Mouse (Mus musculus) lung, postnatal 36 days (tissue): ENCODE data around the gene Hsbp1.
"Not testable (repeated sequence)": the region's sequence is repeated elsewhere in the genome, so short reads cannot be mapped to it uniquely, and the experiment has no call there.

Experiments used
- DNase-seq: peaks from one replicate; pipeline ENCODE4 v3.0.0; 2022; ENCODE audit warnings: mixed read lengths

Gene Hsbp1

DNA sequence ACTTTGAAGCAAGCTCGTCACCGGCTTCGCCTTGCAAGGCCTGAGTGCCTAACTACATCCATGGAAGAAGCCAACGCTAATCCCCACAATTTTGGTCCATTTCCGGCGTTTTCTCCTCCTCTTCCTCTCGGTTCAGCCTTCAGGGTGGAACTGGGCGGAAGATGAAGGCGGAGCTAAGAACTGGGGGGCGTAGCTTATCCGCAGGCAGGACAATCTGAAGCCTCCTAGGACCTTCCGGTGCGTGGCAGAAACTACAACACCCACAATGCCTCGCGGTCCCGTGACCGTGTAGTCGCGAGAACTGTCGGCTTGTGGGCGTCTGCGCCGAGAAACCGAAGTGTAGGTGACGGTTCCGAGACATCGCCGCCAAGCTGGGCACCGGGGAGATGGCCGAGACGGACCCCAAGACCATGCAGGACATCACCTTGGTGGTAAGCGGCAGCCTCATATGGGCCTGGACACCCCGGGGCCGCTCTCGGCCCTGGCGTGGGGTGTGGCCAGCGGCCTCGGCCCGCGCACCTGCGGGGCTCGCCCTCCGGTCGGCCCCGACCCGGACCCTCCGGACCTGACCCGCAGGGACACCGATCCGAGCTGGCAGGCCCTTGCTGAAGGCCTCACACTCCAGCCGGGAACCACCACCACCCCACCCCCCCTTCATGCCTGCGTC lies at the start of gene Hsbp1:
Hsbp1 (plus strand) TSS at position 299 of the 667 bp plus-strand sequence.
- peak; percentile 99 for DNase-seq

DNA sequence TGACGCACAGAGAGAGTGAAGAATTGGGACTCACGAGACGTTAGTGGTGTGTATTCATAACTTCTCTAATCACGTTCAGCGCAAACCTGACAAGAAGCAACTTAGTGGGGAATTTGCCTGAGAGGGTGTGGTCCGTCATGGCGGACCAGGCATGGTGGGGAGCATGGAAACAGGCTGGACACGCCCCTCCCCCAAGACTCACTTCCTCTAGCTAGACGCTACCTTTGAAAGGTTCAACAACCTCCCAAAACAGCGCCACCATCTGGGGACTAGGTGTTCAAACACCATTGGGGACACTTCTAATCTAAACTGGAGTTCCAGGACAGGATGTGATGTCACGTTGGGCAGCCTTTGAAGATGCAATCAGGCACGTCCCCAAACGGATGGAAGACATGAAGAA lies 48.8 kb upstream of the Hsbp1 start:
- DNase-seq, result no peak

DNA sequence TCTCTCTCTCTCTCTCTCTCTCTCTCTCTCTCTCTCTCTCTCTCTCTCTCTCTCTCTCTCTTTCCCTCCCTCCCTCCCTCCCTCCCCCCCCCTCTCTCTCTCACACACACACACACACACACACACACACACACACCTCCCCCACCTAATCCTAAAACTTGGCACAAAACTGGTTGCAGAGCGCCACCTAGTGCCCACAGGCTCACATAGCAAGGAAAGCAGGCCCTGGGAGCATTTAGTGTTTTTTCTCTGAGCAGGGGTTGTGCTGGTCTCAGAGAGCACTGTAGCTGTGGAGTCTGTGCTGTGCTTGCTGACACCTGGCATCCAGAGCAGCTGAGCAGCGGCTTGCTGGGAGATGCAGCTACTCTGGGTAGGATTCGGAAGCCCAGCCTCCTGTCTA lies 46.5 kb upstream of the Hsbp1 start:
- peak; percentile 48 for DNase-seq

DNA sequence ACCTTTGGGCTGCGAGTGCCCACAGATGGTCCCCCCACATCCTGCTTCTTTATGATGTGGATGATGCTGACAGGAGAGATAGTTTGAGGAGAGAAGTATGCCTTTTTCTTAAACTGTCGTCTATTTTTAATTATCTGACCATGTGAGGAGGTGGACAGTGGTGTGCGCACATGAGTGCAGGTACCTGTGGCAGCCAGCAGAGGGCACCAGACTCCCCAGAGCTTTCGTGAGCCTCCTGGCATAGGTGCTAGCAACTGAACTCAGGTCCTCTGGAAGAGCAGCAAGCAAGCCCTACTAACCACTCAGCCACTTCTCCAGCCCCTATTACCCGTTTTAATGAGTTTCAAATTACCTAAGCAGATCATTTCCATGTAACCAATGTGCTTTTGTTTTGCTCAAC lies 44.0 kb upstream of the Hsbp1 start:
- no peak for DNase-seq

DNA sequence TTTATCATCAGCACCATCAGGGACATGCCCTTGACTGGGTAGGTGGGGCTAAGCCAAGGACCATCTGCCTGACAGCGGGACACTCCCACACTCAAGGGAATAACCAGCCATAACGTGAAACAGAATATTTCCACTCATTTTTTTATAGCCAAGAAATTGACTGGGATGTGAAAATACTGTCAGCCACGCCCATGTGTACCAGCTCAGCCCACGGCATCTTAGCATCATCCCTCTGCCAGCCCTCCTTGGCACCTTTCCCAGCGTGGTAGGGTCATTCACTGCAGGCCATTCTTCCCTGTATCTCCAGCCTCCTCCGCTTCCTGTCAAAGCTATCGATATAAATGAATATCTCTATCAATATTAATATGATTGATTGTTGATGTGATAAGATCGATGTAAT lies 40.1 kb upstream of the Hsbp1 start:
- DNase-seq, result no peak

DNA sequence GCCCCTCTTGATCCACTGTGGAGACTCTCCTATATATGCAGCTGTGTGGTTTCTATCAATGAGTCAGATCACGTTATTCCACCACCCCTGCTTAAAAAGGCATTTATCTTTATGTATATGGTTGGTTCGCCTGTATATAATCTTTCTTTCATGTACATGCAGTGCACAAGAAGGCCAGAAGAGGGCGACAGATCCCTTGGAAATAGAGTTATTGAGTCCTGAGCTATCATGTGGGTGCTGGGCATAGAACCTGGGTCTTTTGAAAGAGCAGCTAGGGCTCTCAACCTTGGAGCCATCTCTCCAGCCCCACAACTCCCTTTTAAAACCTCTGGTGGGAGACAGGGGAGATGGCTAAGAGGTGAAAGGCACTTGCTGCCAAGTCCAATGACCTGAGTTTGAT lies 32.9 kb upstream of the Hsbp1 start:
- peak; percentile 61 for DNase-seq

DNA sequence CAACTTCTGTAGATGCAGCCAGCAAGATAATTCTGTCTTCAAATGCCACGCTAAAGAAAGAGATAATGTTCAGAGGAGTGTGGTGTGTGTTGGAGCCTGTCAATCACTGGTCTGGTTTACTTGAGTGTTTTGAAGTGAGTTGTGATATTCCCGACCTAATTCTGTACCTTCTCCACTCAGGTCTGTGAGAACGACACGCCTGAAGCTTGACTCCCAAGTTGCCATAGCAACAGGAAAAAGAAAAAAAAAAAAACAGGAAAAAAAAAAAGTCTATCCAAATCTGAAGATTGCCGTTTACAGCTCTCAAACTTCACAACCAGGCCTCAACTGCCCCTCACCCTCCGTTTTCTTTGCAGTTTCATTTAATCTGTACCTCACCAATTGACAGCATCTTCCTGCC lies 21.1 kb upstream of the Hsbp1 start:
- DNase-seq, result no peak

DNA sequence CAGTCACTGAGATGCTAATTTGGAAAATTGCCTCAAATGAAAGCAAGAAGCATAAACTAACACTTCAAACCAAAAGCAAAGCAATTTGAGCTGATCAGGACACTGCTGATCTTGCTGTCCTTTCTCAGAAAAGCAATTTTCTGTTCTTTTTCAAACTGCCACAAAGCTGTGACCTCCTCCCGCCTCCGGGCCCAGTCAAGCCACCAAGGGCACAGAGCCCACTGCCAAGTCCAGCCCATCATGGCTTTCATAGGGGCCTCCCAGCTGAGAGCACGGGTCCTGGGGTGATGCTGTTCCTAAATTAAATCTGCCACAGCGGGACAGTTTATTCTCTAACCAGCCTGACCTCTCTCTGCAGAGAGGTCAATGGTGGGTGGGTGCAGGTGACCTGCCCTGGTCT lies 4.7 kb upstream of the Hsbp1 start:
- DNase-seq, result no peak

DNA sequence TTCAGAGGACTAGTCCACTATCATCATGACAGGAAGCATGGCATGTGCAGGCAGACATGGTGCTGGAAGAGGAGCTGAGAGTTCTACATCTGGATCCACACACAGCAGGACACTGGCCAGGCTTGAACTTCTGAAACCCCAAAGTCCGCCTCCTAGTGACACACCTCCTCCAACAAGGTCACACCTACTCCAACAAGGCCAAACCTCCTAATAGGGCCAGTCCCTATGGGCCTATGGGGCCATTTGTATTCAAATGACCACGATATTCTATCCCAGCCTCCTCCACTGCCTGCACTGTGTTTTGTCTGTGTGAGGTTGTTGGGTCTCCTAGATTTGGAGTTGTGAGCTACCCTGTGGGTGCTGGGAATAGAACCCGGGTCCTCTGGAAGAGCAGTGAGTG lies 682 bp upstream of the Hsbp1 start:
- DNase-seq, result no peak

DNA sequence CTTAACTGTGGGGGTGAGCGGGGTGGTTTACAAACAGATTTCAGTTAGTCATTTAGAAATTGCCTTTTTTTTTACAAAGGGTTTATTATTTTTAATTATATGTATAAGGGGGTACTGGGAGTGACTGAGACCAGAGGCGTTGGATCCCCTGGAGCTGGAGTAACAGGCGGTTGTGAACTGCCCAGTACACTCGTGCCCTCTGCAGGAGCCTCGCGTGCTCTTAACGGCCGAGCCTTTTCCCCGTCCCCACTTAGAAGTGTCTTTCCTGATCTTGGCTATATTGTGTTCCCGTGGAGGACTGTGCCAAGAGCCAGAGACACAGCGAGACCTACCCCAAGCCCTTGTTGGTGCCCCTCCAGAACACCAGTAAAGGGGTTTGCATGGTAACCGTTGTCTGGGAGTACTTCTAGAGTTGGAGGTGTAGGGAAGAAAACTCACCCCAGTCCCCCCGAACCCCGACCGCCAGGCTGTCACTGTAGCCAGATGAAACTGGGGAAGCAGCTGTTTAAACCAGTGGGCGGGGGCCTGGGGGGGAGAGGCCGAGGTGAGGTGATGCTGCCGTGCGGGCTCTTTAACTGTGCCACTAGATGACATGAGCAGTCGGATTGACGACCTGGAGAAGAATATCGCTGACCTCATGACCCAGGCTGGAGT lies 868 bp downstream of the Hsbp1 start:
- DNase-seq, result no peak

DNA sequence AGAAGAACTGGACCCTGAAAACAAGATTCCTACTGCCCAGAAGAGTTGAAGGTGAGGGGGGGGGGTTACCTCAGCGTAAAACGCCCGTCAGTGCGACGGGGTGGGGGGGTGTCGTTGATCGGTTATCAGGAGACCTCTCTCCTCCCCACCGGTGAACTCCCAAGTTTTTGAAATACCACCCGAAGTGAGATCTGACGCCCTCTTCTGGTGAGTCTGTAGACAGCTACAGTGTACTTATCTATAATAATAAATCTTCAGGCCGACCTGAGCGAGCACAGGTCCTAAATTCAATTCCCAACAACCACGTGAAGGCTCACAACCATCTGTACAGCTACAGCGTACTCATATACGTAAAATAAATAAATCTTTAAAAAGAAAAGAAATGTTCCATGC lies 1.4 kb downstream of the Hsbp1 start:
- no peak for DNase-seq

DNA sequence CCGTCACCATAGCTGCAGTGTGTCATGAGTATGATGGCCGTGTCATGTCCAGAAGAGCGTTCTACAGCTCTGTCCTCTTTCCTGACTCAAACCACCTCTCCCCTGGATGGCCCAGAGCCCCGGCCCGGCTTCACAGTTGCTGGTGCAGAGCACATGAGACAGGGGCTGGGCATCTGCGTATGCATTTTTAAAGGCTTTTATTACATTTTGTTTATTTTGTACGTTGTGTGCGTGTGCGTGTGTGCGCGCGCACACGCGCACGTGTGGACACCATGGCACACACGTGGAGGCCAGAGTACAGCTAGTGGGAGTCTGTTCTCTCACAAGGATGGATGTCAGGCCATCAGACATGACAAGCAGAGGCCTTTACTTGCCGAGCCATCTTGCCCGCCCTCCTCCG lies 7.4 kb downstream of the Hsbp1 start:
- no peak for DNase-seq

DNA sequence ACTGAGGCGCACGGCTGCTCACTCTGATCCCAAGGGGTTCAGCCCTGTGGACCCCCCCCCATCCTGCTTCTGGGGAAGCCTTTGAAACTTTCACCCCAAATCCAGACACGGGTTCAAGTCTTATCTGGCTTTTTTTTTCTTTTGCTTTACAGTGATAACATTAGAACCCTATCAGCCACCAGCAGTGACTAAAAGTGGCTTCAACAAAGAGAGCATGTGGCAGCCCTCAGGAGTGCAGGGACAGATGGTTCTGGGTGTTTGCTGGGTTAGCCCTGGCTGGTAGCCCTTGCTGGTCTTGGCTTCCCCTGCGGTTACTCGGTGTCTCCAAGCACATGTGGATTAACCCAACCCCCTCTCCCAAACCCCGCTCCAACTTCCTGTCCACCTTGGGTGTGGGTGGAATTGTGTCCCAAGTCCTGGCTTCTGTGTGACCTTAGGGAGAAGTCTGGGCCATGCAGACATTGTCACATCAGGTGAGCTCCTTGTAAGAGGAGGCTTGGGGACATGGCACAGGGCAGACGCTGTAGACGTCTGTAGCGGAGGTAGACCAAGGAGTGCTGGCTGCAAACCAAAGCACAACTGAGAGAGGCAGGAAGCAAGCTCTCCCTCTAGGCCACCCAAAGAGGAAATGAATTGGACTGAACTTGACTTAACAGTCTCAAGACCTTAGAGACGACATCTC lies 8.8 kb downstream of the Hsbp1 start:
- no peak for DNase-seq

DNA sequence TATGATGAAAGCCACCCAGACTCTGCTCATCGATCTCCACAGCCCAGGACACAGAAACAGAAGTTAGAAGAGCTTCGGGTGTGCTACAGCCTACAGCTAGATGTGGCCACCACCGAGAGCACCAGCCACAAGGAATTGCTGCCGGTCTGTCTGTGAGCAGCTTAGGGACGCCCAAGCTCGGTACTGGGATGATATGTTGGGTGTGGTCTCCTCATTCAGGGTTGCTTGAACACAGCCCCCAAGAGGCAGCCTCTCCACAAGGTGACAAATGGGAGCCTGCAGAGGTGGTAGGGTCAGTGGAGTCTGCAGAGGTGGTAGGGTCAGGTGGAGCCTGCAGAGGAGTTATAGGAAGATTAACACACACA lies 9.4 kb downstream of the Hsbp1 start:
- no peak for DNase-seq

DNA sequence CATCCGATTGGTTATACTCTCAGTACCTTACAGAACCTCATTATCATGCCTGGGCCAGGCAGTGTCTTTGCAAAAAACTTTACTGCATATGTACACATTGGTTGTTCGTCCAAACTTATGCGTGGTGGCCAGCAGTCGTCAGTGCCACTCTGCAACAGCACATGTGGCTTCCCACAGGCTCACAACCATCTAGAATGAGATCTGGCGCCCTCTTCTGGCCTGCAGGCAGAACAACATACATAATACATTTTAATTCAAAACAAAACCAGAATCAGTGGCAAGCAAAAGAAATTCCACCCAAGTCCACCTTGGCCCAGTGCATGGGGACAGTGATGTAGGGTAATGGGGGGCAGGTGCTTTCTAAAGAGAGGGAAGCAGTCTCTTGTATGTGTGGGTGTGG lies 12.3 kb downstream of the Hsbp1 start:
- not testable (repeated sequence) for DNase-seq

DNA sequence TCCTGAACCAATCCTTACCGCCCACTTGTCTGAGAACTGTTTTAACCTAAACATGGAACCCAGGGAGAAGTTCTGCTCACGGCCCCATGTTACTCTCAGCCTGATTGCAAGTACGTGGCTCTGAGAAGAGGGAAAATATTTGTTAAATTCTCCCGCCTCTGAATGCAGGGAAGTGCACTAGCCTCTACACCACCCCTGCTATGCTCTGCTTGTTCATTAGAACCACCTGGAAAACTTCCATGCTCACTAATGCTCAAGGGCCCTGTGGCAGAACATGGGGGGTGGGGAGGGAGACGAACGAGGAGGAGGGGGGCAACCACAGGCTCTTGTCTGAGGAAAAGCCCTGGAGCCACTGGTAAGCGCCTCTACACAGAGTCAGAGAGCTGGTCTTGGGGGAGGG lies 13.9 kb downstream of the Hsbp1 start:
- no peak for DNase-seq

DNA sequence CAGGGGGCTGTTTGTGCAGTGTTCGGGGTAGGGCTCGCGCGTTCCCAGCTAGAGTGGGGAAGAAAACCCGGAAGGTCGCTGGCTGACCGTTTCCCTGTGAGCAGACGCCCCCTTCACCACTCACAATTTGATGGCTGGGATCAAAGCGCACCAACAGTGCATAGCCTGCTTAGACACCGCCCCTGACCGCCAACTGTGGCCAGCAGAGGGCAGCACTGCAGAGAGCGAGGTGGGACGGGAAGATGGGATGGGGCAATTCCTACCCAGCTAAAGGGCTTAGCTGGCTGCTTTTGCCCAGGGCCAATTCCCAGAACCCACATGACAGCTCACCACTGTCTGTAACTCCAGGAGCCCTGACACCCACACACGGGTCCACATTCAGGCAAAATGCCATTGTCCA lies 14.5 kb downstream of the Hsbp1 start:
- peak; percentile 68 for DNase-seq

DNA sequence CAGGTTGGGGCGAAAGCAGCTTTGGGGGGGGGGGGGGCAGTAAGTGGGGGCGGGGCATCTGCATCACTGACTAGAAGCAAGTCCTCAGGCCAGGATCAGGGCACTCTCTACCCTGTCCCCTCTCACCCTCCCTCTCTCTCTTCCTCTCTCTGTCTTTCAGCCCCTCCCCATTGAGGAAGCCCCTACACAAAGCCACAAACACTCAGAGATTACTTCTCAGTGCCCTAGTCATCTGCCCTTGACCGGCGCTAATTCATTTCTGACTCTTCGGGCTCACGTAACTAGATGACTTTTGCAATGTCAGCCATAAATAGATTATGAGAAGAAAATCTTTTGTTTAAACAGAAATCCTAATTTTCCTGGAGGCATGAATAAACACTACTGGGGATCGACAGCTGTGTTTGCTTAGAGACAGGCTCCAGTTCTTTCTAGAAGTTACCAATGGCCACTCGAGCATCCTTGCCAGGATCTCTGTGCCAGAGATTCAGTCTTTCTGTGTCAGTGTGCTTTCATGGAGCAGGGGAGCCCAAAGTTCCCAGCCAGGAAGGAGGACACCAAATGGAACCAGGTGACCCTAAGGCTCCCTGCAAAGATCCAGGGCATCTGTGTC lies 16.5 kb downstream of the Hsbp1 start:
- DNase-seq, result peak; percentile 47

DNA sequence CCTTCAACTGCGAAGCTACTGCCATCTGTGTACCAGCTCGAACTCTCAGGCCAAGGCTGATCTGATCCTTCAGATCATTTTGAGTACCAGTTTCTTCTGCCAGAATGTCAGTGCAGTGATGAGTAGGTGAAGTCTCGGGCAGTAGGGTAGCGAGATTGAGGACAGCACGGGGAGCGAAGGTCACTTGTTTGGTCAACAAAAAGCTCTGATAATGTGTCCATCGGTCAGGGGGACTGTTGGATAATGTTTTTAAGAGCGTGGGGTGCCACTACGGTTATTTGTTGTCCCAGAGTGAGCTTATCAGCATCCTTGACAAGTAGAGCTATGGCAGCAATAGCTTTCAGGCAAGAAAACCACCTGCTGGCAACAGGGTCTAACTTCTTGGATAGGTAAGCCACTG lies 30.4 kb downstream of the Hsbp1 start:
- not testable (repeated sequence) for DNase-seq

DNA sequence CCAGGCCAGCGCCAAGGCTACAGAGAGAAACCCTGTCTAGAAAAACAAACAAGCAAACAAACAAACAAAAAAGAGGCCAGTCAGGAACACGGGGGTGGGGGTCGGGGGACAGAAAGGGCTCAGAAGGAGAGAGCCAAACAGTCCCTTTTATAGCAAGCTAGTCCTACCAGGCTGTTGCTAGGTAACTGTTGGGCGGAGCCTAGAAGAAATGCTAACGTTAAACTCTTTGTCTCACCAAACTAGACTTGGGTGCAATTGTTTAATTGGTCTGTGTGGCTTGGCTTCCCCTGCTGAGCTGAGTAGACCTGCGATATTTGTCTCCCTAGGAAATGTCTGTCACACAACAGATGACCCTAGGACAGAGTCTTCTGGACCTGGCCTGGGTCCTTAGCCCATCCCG lies 34.2 kb downstream of the Hsbp1 start:
- no peak for DNase-seq

DNA sequence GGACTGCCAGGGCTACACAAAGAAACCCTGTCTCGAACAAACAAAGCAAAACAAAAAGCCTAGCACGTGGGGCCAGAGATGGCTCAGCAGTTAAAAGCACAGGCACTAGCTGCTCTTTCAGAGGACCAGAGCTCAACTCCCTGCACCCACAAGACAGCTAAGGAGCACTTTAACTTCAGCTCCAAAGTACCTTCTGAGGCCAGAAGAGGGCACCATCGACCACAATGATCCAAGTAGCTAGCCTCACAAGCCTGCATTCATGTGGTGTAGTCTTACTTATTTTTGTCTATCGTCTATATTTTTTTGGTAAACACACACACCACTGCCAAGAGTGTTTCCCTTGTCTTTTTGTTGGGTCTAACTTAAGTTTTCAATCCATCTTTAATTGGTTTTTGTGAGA lies 36.3 kb downstream of the Hsbp1 start:
- peak; percentile 62 for DNase-seq

DNA sequence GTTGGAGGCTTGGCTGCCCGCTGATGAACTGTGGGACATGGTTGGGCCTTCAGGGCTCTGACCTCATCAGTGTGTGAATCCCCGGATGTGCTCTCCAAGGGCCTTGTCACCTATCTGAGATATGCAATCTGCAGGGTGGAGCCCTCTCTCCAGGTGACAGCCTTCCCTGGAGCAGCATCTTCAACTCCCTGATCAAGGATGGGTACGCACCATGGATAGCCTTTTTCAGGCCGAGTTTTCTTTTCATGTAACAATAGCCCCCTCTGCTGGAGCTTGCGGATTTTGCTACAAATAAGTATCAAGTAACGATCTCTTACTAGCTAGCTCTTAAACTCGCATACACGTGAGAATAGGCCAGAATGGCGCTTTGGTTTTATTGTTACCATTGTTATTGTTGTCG lies 40.2 kb downstream of the Hsbp1 start:
- peak; percentile 89 for DNase-seq

DNA sequence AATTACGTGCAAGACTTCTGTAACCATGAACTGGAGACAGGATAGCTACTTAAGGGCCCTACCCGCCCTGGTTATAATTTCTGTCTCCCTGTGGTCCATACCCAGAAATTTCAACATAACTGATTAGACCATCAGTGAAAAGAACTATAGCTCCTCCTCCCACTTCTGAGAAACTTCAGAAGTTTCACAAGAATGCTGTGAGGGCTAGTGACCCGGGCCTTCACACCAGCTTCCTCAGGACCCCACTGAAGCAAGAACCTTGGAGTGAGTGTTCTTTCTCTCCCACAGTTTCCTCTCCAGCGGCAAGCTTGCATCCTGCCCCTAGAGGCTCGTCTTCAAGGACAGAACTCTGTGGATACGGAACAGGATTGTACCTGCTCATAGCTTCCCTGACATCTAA lies 41.6 kb downstream of the Hsbp1 start:
- DNase-seq, result no peak

DNA sequence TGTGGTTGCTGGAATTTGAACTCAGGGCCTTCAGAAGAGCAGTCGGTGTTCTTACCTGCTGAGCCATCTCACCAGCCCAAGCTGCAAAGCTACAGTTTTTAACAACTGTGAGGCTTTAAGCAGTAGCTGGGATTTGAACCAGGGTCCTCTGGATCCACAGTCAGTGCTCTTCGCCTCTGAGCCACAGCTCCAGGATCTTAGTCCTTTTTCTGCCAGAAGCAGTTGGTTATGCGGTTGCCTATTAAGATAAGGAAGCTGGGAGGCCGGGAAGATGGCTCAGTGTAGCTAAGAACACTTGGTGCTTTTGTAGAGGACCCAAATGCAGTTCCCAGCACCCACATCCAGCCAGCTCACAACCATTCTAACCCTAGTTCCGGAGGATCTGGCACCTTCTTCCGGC lies 42.7 kb downstream of the Hsbp1 start:
- DNase-seq, result no peak
